Mouse (Mus musculus) neural tube, embryonic 14.5 days (tissue): ENCODE measurements around the gene Tk1. TPM values are rescaled to one million over a fixed set of nuclear protein-coding genes. Genes with fewer than 3 reads are reported as not detected.

ENCODE experiments used
- polyA plus RNA-seq: library from polyadenylated mRNA; unstranded; fragments of >200 nt; fragmentation: Nextera tagmentation; extraction: Ambion mirVana; gene quantifications from 2 replicates; pipeline ENCODE4 v1.2.1, GENCODE M21; 2014

Gene Tk1
- polyA plus RNA-seq, 1 experiment from 2014 or later, result 6.8 TPM

Other genes with a start within 250 kb of the Tk1 start
- 30.6 and 32.5 TPM in 2 replicates for gene Tnrc6c, start 171.8 kb downstream of the Tk1 start, polyA plus RNA-seq
- gene Tmc8, start 44.0 kb downstream of the Tk1 start, polyA plus RNA-seq, result 0.64 and 1.7 TPM in 2 replicates
- 3.9 and 4.8 TPM in 2 replicates for gene Tmc6, start 43.9 kb downstream of the Tk1 start, polyA plus RNA-seq
- gene 6030468B19Rik, start 28.4 kb downstream of the Tk1 start, polyA plus RNA-seq, result not detected in 2 replicates
- gene Gm20708, start 16.4 kb downstream of the Tk1 start, polyA plus RNA-seq, result 0.68 and 1.2 TPM in 2 replicates
- 9.7 and 15.8 TPM in 2 replicates for gene Syngr2, start 16.4 kb downstream of the Tk1 start, polyA plus RNA-seq
- gene Afmid, start 168 bp downstream of the Tk1 start, polyA plus RNA-seq, result 5.0 and 6.9 TPM in 2 replicates
- gene Birc5, start 23.2 kb upstream of the Tk1 start, polyA plus RNA-seq, result 14.9 and 26.1 TPM in 2 replicates
- gene Tmem235, start 34.7 kb upstream of the Tk1 start, polyA plus RNA-seq, result 0.15 TPM in 1 of 2 replicates, not detected in the other
- 3.8 and 4.2 TPM in 2 replicates for gene Tha1, start 47.4 kb upstream of the Tk1 start, polyA plus RNA-seq
- 2.2 and 5.1 TPM in 2 replicates for gene Socs3, start 144.0 kb upstream of the Tk1 start, polyA plus RNA-seq
- 49.9 and 52.6 TPM in 2 replicates for gene Pgs1, start 160.2 kb upstream of the Tk1 start, polyA plus RNA-seq